Mouse (Mus musculus): Measurements from ENCODE around the gene Pmm1. TPM values are rescaled to one million over a fixed set of nuclear protein-coding genes. Genes with fewer than 3 reads are reported as not detected.
A peak's percentile ranks its signal among the peaks of the same experiment; 100 is the strongest.
"Not testable (repeated sequence)": the region's sequence is repeated elsewhere in the genome, so short reads cannot be mapped to it uniquely, and the experiment has no call there.

The Pmm1 gene
- polyA plus RNA-seq (2015; fragmentation: Nextera tagmentation; extraction: Ambion mirVana): 24.7 and 25.0 TPM in 2 replicates

GRCm38 (mm10) chr15:81960171-81961077 is at the start of gene Pmm1:
Gene Pmm1 (minus strand): TSS chr15:81960930.
- WGBS (ENCODE audit: insufficient replicate concordance): under 1% methylated on average over 76 of the region's 77 CpGs
- ATAC-seq (ENCODE audit: low read depth): peak; percentile 96
- peak within 1 kb of the TSS; percentile 88 for H3K9ac ChIP-seq
- no peaks in the 10 kb centered on the region for H3K9me3 ChIP-seq (replicated peaks)
- H3K4me3 ChIP-seq (replicated peaks): peak within 1 kb of the TSS; percentile 81
- peaks cover 12% of the 10 kb centered on the region for H3K36me3 ChIP-seq
- H3K27ac ChIP-seq: peak within 1 kb of the TSS; percentile 90
- H3K4me1 ChIP-seq (replicated peaks): peaks cover 34% of the 10 kb centered on the region
- H3K4me2 ChIP-seq: peak within 1 kb of the TSS; percentile 100
- H3K27me3 ChIP-seq: no peaks in the 10 kb centered on the region
- peak; percentile 100 for DNase-seq

- Histone ChIP-seq H3K36me3 (peaks cover 33% of the 10 kb centered on the region), H3K27me3 (no peaks in the 10 kb centered on the region), H3K9ac (no peak overlapping the region), H3K9me3 (replicated peaks) (no peaks in the 10 kb centered on the region), H3K4me2 (no peak overlapping the region), H3K27ac (no peak overlapping the region), H3K4me1 (replicated peaks) (peaks cover 22% of the 10 kb centered on the region), H3K4me3 (replicated peaks) (no peak overlapping the region)
- ATAC-seq (ENCODE audit: low read depth) (peak; percentile 68), DNase-seq (peak; percentile 17)
- WGBS (ENCODE audit: insufficient replicate concordance): 46% methylated on average over 8 of the region's 8 CpGs
Measured at GRCm38 (mm10) chr15:82004257-82004656, 43.5 kb upstream of the Pmm1 start.

- Histone ChIP-seq H3K4me2 (no peak overlapping the region), H3K4me3 (replicated peaks) (no peak overlapping the region), H3K9ac (no peak overlapping the region), H3K4me1 (replicated peaks) (peaks cover 47% of the 10 kb centered on the region), H3K9me3 (replicated peaks) (no peaks in the 10 kb centered on the region), H3K36me3 (peaks cover 52% of the 10 kb centered on the region), H3K27me3 (no peaks in the 10 kb centered on the region), H3K27ac (no peak overlapping the region)
- ATAC-seq (ENCODE audit: low read depth) (no peak), DNase-seq (no peak)
- WGBS (ENCODE audit: insufficient replicate concordance): 79% methylated on average over 6 of the region's 6 CpGs
Measured at GRCm38 (mm10) chr15:81993992-81994391, 33.3 kb upstream of the Pmm1 start.

- H3K4me1 ChIP-seq (replicated peaks): peaks cover 51% of the 10 kb centered on the region
- 16% methylated on average over 7 of the region's 7 CpGs for WGBS (ENCODE audit: insufficient replicate concordance)
- peak overlapping the region; percentile 60 for H3K4me2 ChIP-seq
- peak overlapping the region; percentile 47 for H3K9ac ChIP-seq
- H3K9me3 ChIP-seq (replicated peaks): no peaks in the 10 kb centered on the region
- DNase-seq: peak; percentile 81
- H3K27me3 ChIP-seq: 0 out of 2 replicates have a peak, but pooled peaks cover 3% of the 10 kb centered on the region
- H3K36me3 ChIP-seq: peaks cover 22% of the 10 kb centered on the region
- H3K4me3 ChIP-seq (replicated peaks): peak overlapping the region; percentile 39
- peak overlapping the region; percentile 81 for H3K27ac ChIP-seq
- ATAC-seq (ENCODE audit: low read depth): peak; percentile 98
Measured at GRCm38 (mm10) chr15:81990549-81990948, 29.8 kb upstream of the Pmm1 start.

GRCm38 (mm10) chr15:81989371-81990062 is 28.8 kb upstream of the Pmm1 start:
- Histone ChIP-seq H3K4me1 (replicated peaks) (peaks cover 56% of the 10 kb centered on the region), H3K9ac (peak overlapping the region; percentile 47), H3K27me3 (0 out of 2 replicates have a peak, but pooled peaks cover 3% of the 10 kb centered on the region), H3K36me3 (peaks cover 12% of the 10 kb centered on the region), H3K27ac (peak overlapping the region; percentile 81), H3K4me2 (peak overlapping the region; percentile 60), H3K9me3 (replicated peaks) (no peaks in the 10 kb centered on the region), H3K4me3 (replicated peaks) (peak overlapping the region; percentile 39)
- DNase-seq: peak; percentile 70
- WGBS (ENCODE audit: insufficient replicate concordance): 56% methylated on average over 11 of the region's 11 CpGs
- ATAC-seq (ENCODE audit: low read depth): peak; percentile 34; the same call in 1 of the 2 replicates

GRCm38 (mm10) chr15:81987646-81988045 is 26.9 kb upstream of the Pmm1 start, which contains the start of gene Xrcc6:
Gene Xrcc6 (plus strand): TSS chr15:81987835.
- Histone ChIP-seq H3K4me2 (no peak within 1 kb of the TSS), H3K9me3 (replicated peaks) (no peaks in the 10 kb centered on the region), H3K27me3 (0 out of 2 replicates have a peak, but pooled peaks cover 3% of the 10 kb centered on the region), H3K9ac (no peak within 1 kb of the TSS), H3K4me1 (replicated peaks) (peaks cover 41% of the 10 kb centered on the region), H3K36me3 (no peaks in the 10 kb centered on the region), H3K27ac (no peak within 1 kb of the TSS), H3K4me3 (replicated peaks) (no peak within 1 kb of the TSS)
- no peak for ATAC-seq (ENCODE audit: low read depth)
- no peak for DNase-seq
- WGBS (ENCODE audit: insufficient replicate concordance): 68% methylated on average over 3 of the region's 3 CpGs

GRCm38 (mm10) chr15:81985267-81986161 is 24.8 kb upstream of the Pmm1 start:
- Histone ChIP-seq H3K27ac (0 out of 2 replicates have a peak overlapping the region, but pooled peaks have one; percentile 7), H3K4me2 (no peak overlapping the region), H3K27me3 (0 out of 2 replicates have a peak, but pooled peaks cover 3% of the 10 kb centered on the region), H3K36me3 (no peaks in the 10 kb centered on the region), H3K4me3 (replicated peaks) (no peak overlapping the region), H3K9me3 (replicated peaks) (no peaks in the 10 kb centered on the region), H3K9ac (no peak overlapping the region), H3K4me1 (replicated peaks) (peaks cover 24% of the 10 kb centered on the region)
- 62% methylated on average over 2 of the region's 2 CpGs for WGBS (ENCODE audit: insufficient replicate concordance)
- ATAC-seq (ENCODE audit: low read depth): no peak
- DNase-seq: no peak

GRCm38 (mm10) chr15:81982173-81982572 is 21.4 kb upstream of the Pmm1 start:
- H3K36me3 ChIP-seq: no peaks in the 10 kb centered on the region
- no peak overlapping the region for H3K4me3 ChIP-seq (replicated peaks)
- ATAC-seq (ENCODE audit: low read depth): no peak
- peaks cover 5% of the 10 kb centered on the region; the same call in 1 of the 2 replicates for H3K4me1 ChIP-seq (replicated peaks)
- H3K27me3 ChIP-seq: no peaks in the 10 kb centered on the region
- no peaks in the 10 kb centered on the region for H3K9me3 ChIP-seq (replicated peaks)
- DNase-seq: no peak
- no peak overlapping the region for H3K9ac ChIP-seq
- no peak overlapping the region for H3K27ac ChIP-seq
- WGBS (ENCODE audit: insufficient replicate concordance): 47% methylated on average over 1 of the region's 1 CpGs
- no peak overlapping the region for H3K4me2 ChIP-seq

GRCm38 (mm10) chr15:81980321-81980720 is 19.6 kb upstream of the Pmm1 start, which contains the start of gene 1700029P11Rik:
Gene 1700029P11Rik (plus strand): TSS chr15:81980540.
- WGBS (ENCODE audit: insufficient replicate concordance): 78% methylated on average over 23 of the region's 23 CpGs
- DNase-seq (no peak), ATAC-seq (ENCODE audit: low read depth) (no peak)
- Histone ChIP-seq H3K9me3 (replicated peaks) (peaks cover 3% of the 10 kb centered on the region; the same call in 1 of the 2 replicates), H3K4me2 (no peak within 1 kb of the TSS), H3K27me3 (no peaks in the 10 kb centered on the region), H3K4me1 (replicated peaks) (peaks cover 5% of the 10 kb centered on the region; the same call in 1 of the 2 replicates), H3K27ac (no peak within 1 kb of the TSS), H3K36me3 (no peaks in the 10 kb centered on the region), H3K9ac (no peak within 1 kb of the TSS), H3K4me3 (replicated peaks) (no peak within 1 kb of the TSS)

GRCm38 (mm10) chr15:81975156-81975555 is 14.4 kb upstream of the Pmm1 start:
- not testable (repeated sequence) for H3K9me3 ChIP-seq (replicated peaks); H3K4me2 ChIP-seq; H3K4me1 ChIP-seq (replicated peaks); H3K9ac ChIP-seq; H3K4me3 ChIP-seq (replicated peaks); DNase-seq; H3K36me3 ChIP-seq; H3K27me3 ChIP-seq; ATAC-seq (ENCODE audit: low read depth); H3K27ac ChIP-seq
- WGBS (ENCODE audit: insufficient replicate concordance): 84% methylated on average over 8 of the region's 8 CpGs

All from liver, embryonic 13.5 days (tissue).